Mouse (Mus musculus): ENCODE results near the gene Pid1.
A peak's percentile ranks its signal among the peaks of the same experiment; 100 is the strongest.
"Not testable (repeated sequence)": the region's sequence is repeated elsewhere in the genome, so short reads cannot be mapped to it uniquely, and the experiment has no call there.

Pid1 gene

GRCm38 (mm10) chr1:84359611-84360500, 4.1 kb downstream of the Pid1 start:
- DNase-seq (ENCODE audit: low read depth, low spot score), result no peak

- no peak for DNase-seq (ENCODE audit: low read depth, low spot score)
Measured at GRCm38 (mm10) chr1:84357216-84357615, 6.8 kb downstream of the Pid1 start.

GRCm38 (mm10) chr1:84350262-84350661, 13.7 kb downstream of the Pid1 start:
- DNase-seq (ENCODE audit: low read depth, low spot score), result no peak

GRCm38 (mm10) chr1:84347796-84348476, 16.0 kb downstream of the Pid1 start:
- DNase-seq (ENCODE audit: low read depth, low spot score), result no peak

- DNase-seq (ENCODE audit: low read depth, low spot score), result not testable (repeated sequence)
Measured at GRCm38 (mm10) chr1:84332797-84333196, 31.2 kb downstream of the Pid1 start.

- not testable (repeated sequence) for DNase-seq (ENCODE audit: low read depth, low spot score)
Measured at GRCm38 (mm10) chr1:84331861-84332260, 32.1 kb downstream of the Pid1 start.

- no peak for DNase-seq (ENCODE audit: low read depth, low spot score)
Measured at GRCm38 (mm10) chr1:84325309-84325708, 38.7 kb downstream of the Pid1 start.

- DNase-seq (ENCODE audit: low read depth, low spot score), result no peak
Measured at GRCm38 (mm10) chr1:84321327-84321726, 42.7 kb downstream of the Pid1 start.

GRCm38 (mm10) chr1:84318569-84318968, 45.4 kb downstream of the Pid1 start:
- peak; percentile 8 for DNase-seq (ENCODE audit: low read depth, low spot score)

- DNase-seq (ENCODE audit: low read depth, low spot score), result no peak
Measured at GRCm38 (mm10) chr1:84317827-84318226, 46.2 kb downstream of the Pid1 start.

- DNase-seq (ENCODE audit: low read depth, low spot score), result no peak
Measured at GRCm38 (mm10) chr1:84309966-84310460, 54.0 kb downstream of the Pid1 start.

- peak; percentile 30 for DNase-seq (ENCODE audit: low read depth, low spot score)
Measured at GRCm38 (mm10) chr1:84305713-84306421, 58.1 kb downstream of the Pid1 start.

- DNase-seq (ENCODE audit: low read depth, low spot score), result no peak
Measured at GRCm38 (mm10) chr1:84302788-84303187, 61.2 kb downstream of the Pid1 start.

- DNase-seq (ENCODE audit: low read depth, low spot score), result no peak
Measured at GRCm38 (mm10) chr1:84299719-84300118, 64.3 kb downstream of the Pid1 start.

GRCm38 (mm10) chr1:84286682-84287111, 77.3 kb downstream of the Pid1 start:
- peak; percentile 32 for DNase-seq (ENCODE audit: low read depth, low spot score)

- no peak for DNase-seq (ENCODE audit: low read depth, low spot score)
Measured at GRCm38 (mm10) chr1:84285620-84286019, 78.4 kb downstream of the Pid1 start.

GRCm38 (mm10) chr1:84284293-84285068, 79.5 kb downstream of the Pid1 start:
- peak; percentile 1 for DNase-seq (ENCODE audit: low read depth, low spot score)

GRCm38 (mm10) chr1:84283119-84283518, 80.9 kb downstream of the Pid1 start:
- DNase-seq (ENCODE audit: low read depth, low spot score), result no peak

- DNase-seq (ENCODE audit: low read depth, low spot score), result no peak
Measured at GRCm38 (mm10) chr1:84280171-84280570, 83.8 kb downstream of the Pid1 start.

GRCm38 (mm10) chr1:84278359-84279255, 85.4 kb downstream of the Pid1 start:
- DNase-seq (ENCODE audit: low read depth, low spot score), result no peak

Data from CD4-positive, CD25-positive, alpha-beta regulatory T cell, adult 2 months (primary cell).